Mouse (Mus musculus): ENCODE measurements around the gene Nlgn3.

DNA sequence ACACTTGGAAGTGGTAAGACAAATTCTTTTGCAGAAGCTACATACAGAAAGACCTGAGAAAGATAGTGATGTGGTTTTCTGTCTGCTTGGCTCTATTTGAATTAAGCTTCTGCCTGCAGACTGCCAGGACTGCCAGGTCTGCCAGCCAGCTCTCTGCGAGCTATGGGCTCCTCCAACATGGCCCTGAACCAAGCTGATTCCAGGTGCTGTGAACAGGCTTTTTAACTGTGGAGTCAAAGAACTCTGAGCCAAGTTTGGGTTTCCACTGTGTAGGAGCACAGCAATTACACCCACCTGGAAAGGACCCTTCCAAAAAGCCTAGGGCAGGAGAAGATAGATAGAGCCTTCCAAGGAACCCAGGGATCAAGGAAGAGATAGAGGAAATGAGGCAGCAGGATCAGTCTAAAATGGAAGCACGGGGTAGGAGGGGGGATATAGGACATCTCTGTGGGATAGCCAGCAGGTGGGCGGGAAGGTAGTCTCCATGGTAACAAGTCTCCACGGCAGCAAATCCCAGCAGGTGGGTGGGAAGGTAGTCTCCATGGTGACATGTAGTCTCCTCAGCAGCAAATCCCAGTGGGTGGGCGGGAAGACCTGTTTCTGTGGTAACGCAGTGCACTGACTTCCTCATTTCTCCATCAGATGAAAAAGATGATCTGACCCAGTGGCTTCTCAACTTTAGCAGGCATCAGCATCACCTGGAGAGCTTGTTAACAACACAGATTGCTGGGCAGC lies 14.8 kb downstream of the Nlgn3 start:
- TF ChIP-seq CTCF (IDR thresholded peaks at IDR 0.05; ENCODE audit: borderline replicate concordance, control insufficient read depth, extremely low read depth, insufficient read depth, low read length, poor library complexity) (no peak), POLR2A (IDR thresholded peaks at IDR 0.05; ENCODE audit: control insufficient read depth, extremely low read depth, insufficient read depth, low read length, poor library complexity) (no peak)

All from thymus, adult 2 months (tissue).